Mouse (Mus musculus) CD4-positive naive resting alpha-beta T cell, adult 57 days (primary cell): ENCODE measurements around the gene Tdrd1. TPM values are rescaled to one million over a fixed set of nuclear protein-coding genes. Genes with fewer than 3 reads are reported as not detected.

Source experiments
- total RNA-seq: library from RNA; stranded (reverse); gene quantifications from one replicate; pipeline ENCODE4 v1.2.4, GENCODE M21; 2023

Tdrd1 gene
- total RNA-seq: not detected

GRCm38 (mm10) chr19:56826047-56826631 lies at the start of gene Tdrd1:
TSS of gene Tdrd1 (plus strand) at chr19:56826209.

GRCm38 (mm10) chr19:56821798-56822447 lies 4.1 kb upstream of the Tdrd1 start, which contains the start of gene Ccdc186:
TSS of gene Ccdc186 (minus strand) at chr19:56822190.

GRCm38 (mm10) chr19:56873816-56874600 lies 48.0 kb downstream of the Tdrd1 start, which contains the start of gene Vwa2:
TSS of gene Vwa2 (plus strand) at chr19:56874249.

Other genes starting within 250 kb of the Tdrd1 start
- gene Adrb1, start 104.0 kb upstream of the Tdrd1 start, total RNA-seq: 0.38 TPM
- gene Ccdc186, start 4.0 kb upstream of the Tdrd1 start, total RNA-seq: 31.6 TPM
- gene Vwa2, start 48.0 kb downstream of the Tdrd1 start, total RNA-seq: not detected
- 0.35 TPM for gene Afap1l2, start 182.0 kb downstream of the Tdrd1 start, total RNA-seq